Mouse (Mus musculus): ENCODE data around the gene Olfm3.

The Olfm3 gene

DNA sequence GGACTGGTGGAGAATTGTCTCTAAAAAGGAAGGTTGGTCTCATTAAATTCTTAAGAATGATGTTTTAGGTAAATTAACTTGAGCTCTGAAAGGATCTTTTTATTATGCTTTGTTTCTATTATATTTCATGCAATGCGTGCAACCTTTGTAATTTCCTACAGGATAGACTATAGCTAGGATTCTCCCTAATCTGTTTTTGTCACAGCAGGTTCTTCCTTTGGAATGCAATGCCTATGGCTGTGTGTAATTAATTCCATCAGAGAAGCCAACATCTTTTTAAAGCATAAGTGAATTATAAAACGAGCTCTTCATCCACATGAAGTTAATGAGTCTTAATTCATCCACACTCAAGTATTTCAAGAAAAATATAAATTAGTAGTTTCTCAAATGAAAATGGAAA lies 177.5 kb downstream of the Olfm3 start:
- DNase-seq, result no peak

DNA sequence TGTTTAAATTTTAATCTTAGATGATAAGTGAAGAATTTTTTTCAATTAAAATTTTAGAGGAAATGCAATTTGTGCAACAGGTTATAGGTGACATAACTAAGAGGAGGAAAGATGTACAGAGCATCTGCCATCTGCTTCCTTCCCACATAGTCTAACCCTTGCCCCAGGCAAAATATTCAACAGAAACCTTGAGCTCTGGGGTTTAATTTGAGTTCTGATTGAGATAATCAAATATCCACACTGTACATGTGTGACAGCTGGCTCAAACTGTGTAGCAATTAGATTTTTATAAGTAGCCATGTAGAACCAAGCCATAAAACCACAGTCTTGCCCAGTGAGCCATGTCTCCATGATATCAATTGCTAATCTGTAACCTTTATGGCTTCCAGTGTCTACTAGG lies 179.1 kb downstream of the Olfm3 start:
- DNase-seq, result no peak

DNA sequence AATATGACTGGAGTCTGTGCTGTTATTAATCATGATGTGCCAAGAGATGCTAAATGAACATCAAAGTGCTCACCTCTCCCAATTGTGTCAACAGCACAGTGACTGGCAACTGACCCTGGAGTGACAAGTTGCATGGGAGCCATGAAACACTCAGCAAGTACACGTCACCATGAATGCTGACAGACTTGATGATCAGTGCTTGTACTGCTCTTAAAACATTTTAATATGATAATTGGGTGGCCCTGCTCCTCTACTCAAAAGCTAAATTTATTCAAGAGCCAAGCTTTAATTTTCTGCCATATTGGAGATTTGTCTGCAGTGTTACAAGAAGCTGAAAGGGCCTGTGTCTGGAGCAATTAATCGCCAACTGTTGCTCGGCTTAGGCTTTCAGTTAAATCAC lies 184.4 kb downstream of the Olfm3 start:
- no peak for DNase-seq

DNA sequence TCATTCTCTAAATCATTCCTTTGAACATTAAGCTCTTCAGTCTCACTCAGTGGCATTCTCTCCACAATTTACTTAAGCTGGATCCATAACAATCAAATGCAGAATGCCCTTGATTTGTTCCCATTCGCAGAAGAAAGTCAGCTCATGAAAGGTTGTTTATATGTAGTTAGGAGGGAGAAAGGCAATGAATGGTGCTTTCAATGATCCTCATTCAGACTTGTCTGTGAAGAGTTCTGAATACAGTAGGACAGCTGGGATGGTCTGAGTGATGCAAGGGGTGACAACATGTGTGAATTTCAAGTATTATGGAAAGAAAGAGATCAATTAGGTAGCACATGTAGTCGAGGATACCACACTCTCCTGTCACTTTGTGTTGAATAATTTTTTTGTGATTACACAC lies 186.8 kb downstream of the Olfm3 start:
- no peak for DNase-seq

DNA sequence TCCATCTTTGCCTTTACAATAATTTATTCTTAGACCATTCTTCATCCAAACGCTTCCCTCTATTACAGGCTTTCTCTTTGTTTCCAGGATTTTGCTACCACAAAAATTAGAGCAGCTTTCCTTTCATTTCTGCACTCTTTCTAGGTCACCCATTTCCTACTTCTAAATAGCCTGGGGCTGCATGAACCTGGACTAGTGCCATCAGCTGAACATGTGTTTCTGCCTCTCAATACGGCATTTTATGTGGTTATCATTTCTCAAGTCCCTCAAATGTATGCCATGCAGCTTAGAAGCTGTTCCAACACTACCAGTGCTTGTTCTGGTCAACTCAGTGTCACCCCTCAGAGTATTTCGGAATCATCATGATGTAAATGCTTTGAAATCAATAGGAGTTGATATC lies 191.6 kb downstream of the Olfm3 start:
- DNase-seq, result no peak

DNA sequence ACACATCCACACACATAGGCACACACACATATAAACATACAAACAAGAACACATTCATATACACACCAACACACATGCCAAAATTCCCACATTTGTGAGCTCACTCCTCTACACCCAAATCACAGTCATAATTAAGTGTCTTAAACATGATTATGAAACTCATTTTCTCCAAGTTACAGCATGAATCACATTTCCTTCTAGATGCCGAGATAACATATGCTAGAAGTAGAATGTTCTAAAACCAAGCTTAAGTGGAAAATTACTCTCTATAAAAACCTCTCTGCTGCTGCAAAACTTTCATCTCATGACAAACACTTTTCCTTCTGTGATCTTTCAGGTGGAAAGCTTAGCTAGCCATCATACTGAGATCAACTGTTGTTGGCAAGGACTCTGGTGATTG lies 195.7 kb downstream of the Olfm3 start:
- DNase-seq, result no peak

DNA sequence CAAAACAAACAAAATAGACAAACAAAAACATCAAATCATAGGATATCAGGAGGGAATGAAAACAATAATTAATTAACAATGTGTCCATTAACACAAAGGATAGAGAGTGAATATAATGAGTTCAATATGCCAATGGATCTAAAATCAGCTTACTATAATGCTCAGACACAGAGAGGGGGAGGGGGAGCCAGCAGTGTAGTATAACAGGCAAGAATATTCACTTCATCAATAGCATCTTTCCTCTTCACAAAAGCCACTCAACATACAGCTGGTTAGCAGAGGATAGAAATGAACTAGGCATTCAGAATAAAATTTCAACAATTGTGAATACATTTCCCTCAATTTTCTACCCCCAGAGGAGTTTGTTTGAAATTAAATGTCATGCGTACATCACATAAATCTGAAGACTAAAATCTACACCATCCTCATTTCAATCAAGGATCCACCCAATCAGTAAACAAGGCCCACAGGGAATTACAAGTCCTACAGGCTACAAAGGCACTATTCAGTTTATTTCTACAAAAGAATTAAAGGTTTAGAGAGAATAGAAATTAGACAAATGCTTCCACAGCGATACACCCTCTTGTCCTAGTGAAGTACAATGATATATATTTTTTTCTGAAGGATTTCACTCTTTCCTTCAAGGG lies 200.4 kb downstream of the Olfm3 start:
- DNase-seq, result no peak

DNA sequence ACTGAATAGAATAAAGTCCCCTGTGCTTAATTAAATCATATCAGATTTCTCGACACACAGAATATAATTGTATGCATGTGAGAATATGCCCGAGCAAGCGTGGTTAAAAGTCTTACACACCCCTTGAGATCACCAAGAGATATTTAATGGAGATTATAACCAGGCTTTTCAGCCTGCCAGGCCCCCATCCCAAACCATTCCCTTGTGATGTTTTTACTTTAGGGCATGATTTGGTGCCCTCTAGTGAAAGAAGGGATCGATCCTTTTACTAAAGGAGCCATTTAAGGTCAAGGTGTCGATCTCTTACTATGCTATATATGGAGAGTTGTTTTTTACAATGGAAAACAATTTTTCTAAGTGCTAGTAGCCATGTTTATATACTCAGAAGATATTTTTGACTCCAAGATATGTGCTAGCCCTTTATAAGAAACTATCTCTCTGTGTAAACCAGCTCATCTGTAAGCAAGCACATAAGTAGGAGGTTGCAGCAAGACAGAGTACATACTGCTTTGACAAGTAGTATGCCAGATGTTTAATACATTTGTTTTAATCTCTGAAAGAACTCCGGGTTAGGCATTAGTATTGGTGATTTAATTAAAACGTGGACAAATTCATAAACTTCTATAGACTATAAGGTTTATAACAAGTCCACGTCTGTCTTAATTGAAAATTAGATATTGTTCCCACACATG lies 201.1 kb downstream of the Olfm3 start:
- DNase-seq, result peak; percentile 60

DNA sequence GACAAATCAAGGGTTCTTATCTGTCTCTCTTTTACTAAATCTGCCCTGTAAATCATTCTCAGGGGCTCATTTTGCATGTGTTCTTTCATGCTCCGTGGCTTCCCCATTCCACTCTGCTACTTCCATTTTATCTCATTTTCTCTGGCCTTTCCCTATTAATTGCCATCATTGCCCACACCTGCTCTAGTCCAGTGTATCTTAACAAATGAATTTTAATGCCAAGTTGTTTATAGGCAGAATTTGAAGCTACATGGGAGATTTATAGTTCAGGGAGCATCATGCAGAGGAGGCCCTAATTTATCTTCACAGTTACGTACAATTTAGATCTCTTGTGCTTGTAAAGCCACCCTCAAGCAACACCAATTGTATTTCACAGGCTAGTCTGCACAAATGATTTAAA lies 241.8 kb downstream of the Olfm3 start:
- DNase-seq, result no peak

DNA sequence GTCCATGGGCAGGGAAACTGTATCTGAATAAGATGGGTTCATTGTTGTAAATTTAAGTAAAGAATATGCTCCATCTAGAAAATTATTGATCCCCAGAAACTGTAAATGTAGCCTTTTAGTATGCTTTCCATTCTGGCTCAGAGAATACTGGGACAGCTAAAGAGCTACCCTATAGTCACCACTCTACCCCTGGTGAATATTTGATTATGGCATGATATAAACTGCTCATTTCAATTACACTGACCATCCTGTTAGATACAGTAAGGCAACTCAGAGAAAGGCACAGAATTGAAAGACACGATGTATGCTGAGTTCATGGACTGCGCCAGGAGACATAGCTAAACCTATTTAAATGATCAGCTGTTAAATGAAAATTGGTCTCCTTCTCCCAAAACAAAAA lies 242.4 kb downstream of the Olfm3 start:
- no peak for DNase-seq

DNA sequence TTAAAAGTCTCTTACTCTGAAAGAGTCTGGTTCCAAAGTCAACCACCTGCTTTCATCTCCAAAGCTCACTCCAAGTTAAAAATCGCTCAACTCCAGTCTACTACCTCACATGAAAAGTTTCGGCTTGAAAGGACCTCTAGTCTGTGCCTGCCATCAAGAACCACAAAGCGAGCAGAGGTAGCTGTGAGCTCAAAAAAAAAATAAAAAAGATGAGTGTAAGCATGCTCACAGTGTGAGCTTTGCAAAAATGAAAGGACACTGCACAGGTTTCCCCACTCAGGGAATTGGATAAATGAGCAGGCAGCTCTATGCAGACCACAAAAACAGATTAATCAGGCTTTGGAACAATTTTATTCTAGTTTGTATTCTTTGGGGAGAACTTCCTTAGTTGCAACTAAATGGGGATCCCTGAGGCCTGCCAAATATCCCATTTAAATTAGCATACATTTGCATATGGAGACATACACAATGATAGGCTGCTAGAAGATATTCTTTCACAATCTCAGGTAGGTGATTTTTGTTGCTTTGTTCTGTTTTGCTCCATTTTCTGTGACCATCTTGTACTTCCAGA lies 255.1 kb downstream of the Olfm3 start:
- no peak for DNase-seq

DNA sequence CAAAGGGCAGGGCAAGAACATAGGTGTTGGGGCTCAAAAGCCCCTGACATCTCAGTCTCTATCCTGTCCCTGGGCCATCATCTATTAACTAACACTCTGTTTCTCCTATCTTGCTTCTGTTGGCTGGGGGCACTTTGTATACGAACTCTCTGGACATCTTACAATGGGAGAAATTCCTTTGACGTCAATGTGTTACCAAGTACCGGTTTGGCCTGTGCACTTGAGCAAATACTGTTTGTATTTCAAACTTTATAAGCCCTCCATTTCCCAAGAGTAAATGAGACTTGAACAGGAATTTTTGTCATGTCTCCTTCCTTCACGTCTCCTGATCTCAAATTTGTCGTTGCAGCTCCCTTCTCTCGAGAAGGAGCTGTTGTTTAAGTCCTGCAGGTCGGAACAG lies 270.7 kb downstream of the Olfm3 start:
- no peak for DNase-seq

Measured in embryo, embryonic 11 days (tissue).